Mouse (Mus musculus) forebrain, embryonic 11.5 days (tissue): ENCODE measurements around the gene Mboat1. TPM values are rescaled to one million over a fixed set of nuclear protein-coding genes. Genes with fewer than 3 reads are reported as not detected.

Experiments
- ATAC-seq: fragments of 200-750 bp; cut with Nextera tagmentation; replicated peaks from 2 replicates; pipeline ENCODE4 v1.8.0; 2017; ENCODE audit warnings: moderate TSS enrichment; ENCODE audit not compliant: low FRiP score
- DNase-seq: peaks from one replicate; pipeline ENCODE4 v3.0.0-alpha.2; 2017; ENCODE audit warnings: low spot score
- H3K27ac ChIP-seq: fragments of 300-500 bp; sonication (generic); 2 replicates; pipeline ENCODE4 v1.5.1; 2014; ENCODE audit warnings: low read depth, low read length
- H3K27me3 ChIP-seq: fragments of 300-500 bp; sonication (generic); 2 replicates; pipeline ENCODE4 v1.6.1; 2014; ENCODE audit warnings: mild to moderate bottlenecking, low read length, mixed read lengths; ENCODE audit not compliant: control insufficient read depth, insufficient read depth
- H3K36me3 ChIP-seq: fragments of 300-500 bp; sonication (generic); 2 replicates; pipeline ENCODE4 v1.6.1; 2014; ENCODE audit warnings: mild to moderate bottlenecking, low read length, moderate library complexity, mixed read lengths; ENCODE audit not compliant: control insufficient read depth, insufficient read depth
- H3K4me1 ChIP-seq: fragments of 300-500 bp; sonication (generic); replicated peaks from 2 replicates; pipeline ENCODE4 v1.6.1; 2014; ENCODE audit warnings: low read length, mixed read lengths; ENCODE audit not compliant: control insufficient read depth, insufficient read depth
- H3K4me2 ChIP-seq: fragments of 300-500 bp; sonication (generic); 2 replicates; pipeline ENCODE4 v1.6.1; 2014; ENCODE audit warnings: low read depth, mild to moderate bottlenecking, low read length, moderate library complexity, mixed read lengths; ENCODE audit not compliant: severe bottlenecking
- H3K4me3 ChIP-seq: fragments of 300-500 bp; sonication (generic); 2 replicates; pipeline ENCODE4 v1.5.1; 2014; ENCODE audit warnings: low read depth, low read length
- H3K9ac ChIP-seq: fragments of 300-500 bp; sonication (generic); 2 replicates; pipeline ENCODE4 v1.6.1; 2014; ENCODE audit warnings: low read length
- H3K9me3 ChIP-seq: fragments of 300-500 bp; sonication (generic); 2 replicates; pipeline ENCODE4 v1.6.1; 2016; ENCODE audit warnings: low read length, mixed read lengths; ENCODE audit not compliant: control insufficient read depth
- WGBS: fragments of 180-500 bp; shearing (Covaris S2); extraction: QIAGEN DNeasy Blood & Tissue Kit; methylation state at CpG from one replicate; pipeline ENCODE4 v1.1.7; 2014; 5-methylcytosine and 5-hydroxymethylcytosine counted together
- polyA plus RNA-seq: library from polyadenylated mRNA; unstranded; fragments of >200 nt; fragmentation: Nextera tagmentation; extraction: Ambion mirVana; gene quantifications from 2 replicates; pipeline ENCODE4 v1.2.1, GENCODE M21; 2014

The Mboat1 gene
- polyA plus RNA-seq, 1 experiment from 2014 or later: 6.0 TPM

DNA sequence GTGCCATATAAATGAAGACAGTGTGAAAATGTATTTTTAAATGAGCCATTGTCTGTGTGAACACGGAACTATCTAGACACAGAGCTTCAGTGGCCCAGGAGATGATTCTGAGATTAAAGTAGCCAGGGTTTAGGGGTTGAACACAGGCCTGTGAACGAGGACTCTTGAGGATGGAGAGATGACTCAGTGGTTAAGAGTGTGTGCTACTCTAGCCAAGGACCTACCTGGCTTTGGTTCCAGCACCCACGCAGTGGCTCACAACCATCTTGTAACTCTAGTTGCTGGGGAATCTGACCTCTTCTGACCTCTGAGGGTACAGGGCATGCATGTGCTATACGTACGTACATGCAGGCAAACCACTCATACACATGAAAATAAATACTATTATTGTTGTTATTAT lies 3.9 kb downstream of the Mboat1 start:
- H3K4me3 ChIP-seq: no peak overlapping the region
- no peaks in the 10 kb centered on the region for H3K4me1 ChIP-seq
- no peaks in the 10 kb centered on the region for H3K36me3 ChIP-seq
- peaks cover 7% of the 10 kb centered on the region; the same call in 1 of the 2 replicates for H3K27me3 ChIP-seq
- no peak overlapping the region for H3K4me2 ChIP-seq
- ATAC-seq: no peak
- no peak overlapping the region for H3K9ac ChIP-seq
- DNase-seq: no peak
- H3K27ac ChIP-seq: no peak overlapping the region
- 89% methylated on average over 5 of the region's 5 CpGs for WGBS
- H3K9me3 ChIP-seq: no peaks in the 10 kb centered on the region

DNA sequence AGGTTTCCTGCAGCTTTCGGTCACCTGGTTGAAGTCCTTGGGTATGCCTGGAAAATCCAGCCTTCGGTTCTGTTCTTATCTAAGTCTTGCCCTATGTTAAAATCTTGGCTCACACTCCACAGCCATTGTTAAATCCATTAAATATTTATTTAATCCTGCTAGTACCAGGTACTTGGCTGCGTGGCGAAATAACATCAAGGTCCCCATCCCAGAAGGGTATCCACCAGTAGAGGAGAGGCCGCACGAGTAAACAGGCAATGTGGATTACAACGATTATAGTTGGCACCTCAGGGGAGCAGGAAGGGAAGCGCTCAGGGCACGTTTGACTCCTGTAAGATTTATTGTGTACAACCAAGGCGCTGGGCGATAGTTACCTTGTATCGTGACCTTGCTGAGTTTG lies 4.4 kb downstream of the Mboat1 start:
- no peak overlapping the region for H3K9ac ChIP-seq
- 92% methylated on average over 12 of the region's 12 CpGs for WGBS
- H3K27ac ChIP-seq: no peak overlapping the region
- H3K27me3 ChIP-seq: peaks cover 5% of the 10 kb centered on the region; the same call in 1 of the 2 replicates
- H3K9me3 ChIP-seq: no peaks in the 10 kb centered on the region
- no peaks in the 10 kb centered on the region for H3K36me3 ChIP-seq
- ATAC-seq (no peak), DNase-seq (no peak)
- H3K4me2 ChIP-seq: no peak overlapping the region
- H3K4me3 ChIP-seq: no peak overlapping the region
- H3K4me1 ChIP-seq: no peaks in the 10 kb centered on the region

DNA sequence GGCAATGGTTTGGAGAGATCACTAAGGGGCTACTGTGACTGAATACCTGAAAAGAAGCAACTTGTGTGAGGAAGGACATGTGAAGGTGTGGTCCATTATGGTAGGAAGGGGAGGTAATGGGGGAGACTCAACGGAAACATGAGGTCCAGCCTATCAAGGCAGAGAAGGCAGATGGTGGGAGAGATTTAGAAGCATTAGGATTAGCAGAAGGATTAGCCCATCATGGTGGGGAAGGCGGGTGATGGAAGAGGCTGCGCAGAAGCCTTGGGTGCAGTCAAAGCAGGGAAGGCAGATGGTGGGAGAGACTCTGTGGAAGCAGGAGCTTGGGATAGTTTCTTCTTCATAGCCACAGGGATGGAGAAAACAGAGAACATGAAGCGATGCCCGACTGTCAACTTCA lies 5.7 kb downstream of the Mboat1 start:
- Histone ChIP-seq H3K9ac (no peak overlapping the region), H3K27me3 (peaks cover 5% of the 10 kb centered on the region; the same call in 1 of the 2 replicates), H3K36me3 (no peaks in the 10 kb centered on the region), H3K4me2 (no peak overlapping the region), H3K4me3 (no peak overlapping the region), H3K9me3 (no peaks in the 10 kb centered on the region), H3K4me1 (no peaks in the 10 kb centered on the region), H3K27ac (no peak overlapping the region)
- 97% methylated on average over 5 of the region's 5 CpGs for WGBS
- DNase-seq (no peak), ATAC-seq (no peak)

DNA sequence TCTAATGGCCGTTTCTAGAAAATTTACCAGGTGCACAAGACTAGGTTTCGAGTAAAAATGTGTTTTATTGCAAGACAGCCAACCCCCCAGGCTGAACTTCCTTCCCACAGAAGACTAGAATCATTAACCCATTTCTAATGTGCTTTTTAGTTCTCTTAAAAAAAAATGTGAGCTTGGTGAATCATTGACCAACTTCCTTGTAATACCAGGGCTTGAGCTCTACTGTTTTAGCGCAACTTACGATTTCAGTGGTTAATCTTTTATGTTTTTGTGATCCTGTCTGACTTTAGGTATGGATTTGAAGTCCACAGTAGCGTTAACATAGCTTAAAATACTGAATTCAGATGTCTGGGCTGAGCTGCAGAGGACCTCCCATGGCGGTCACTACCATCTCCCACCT lies 10.2 kb downstream of the Mboat1 start:
- Histone ChIP-seq H3K4me1 (no peaks in the 10 kb centered on the region), H3K27ac (no peak overlapping the region), H3K9me3 (no peaks in the 10 kb centered on the region), H3K4me2 (no peak overlapping the region), H3K4me3 (no peak overlapping the region), H3K36me3 (no peaks in the 10 kb centered on the region), H3K27me3 (no peaks in the 10 kb centered on the region), H3K9ac (no peak overlapping the region)
- no peak for DNase-seq
- no peak for ATAC-seq
- 90% methylated on average over 6 of the region's 6 CpGs for WGBS

DNA sequence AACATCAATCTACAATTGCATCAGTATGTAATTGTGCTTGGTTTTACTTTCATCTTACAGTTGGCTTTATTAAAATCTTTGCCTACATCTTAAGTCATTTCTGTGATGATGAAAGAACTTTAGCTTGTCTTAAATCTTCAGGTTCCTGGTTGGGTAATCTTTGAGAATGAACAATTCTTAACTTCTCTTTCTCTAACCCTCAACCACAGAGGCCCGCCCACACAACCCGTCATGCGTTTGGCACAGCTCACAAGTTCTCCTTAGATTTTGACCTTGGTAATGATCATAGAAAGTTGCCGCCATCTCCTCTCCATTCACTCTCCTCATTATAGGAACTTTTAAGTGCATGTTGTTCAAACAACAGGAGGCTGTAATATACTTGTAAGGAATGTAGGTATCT lies 18.0 kb downstream of the Mboat1 start:
- no peaks in the 10 kb centered on the region for H3K27me3 ChIP-seq
- WGBS: 92% methylated on average over 4 of the region's 4 CpGs
- H3K9me3 ChIP-seq: no peaks in the 10 kb centered on the region
- H3K27ac ChIP-seq: no peak overlapping the region
- DNase-seq (no peak), ATAC-seq (no peak)
- H3K9ac ChIP-seq: no peak overlapping the region
- no peaks in the 10 kb centered on the region for H3K4me1 ChIP-seq
- H3K36me3 ChIP-seq: no peaks in the 10 kb centered on the region
- H3K4me2 ChIP-seq: no peak overlapping the region
- H3K4me3 ChIP-seq: no peak overlapping the region

DNA sequence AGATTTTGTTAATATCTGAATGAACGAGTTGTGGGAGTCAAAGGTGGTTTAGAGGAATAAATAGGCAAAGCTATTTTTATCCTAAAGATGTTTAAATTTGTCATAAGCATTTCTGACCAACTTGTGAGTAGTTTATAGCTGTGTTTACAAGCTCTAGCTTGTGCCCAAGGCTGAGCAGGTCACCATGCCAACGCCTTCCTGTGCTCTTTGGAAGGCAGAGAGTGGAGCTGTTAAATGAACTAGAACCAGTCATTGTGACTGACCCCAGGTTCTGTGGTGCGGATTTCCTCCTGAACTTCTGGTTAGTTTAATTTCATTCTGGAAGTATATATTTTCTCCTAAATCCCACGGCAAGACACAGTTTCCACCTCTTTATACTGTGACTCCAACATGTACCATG lies 23.3 kb downstream of the Mboat1 start:
- Histone ChIP-seq H3K4me1 (no peaks in the 10 kb centered on the region), H3K36me3 (no peaks in the 10 kb centered on the region), H3K4me2 (no peak overlapping the region), H3K27me3 (no peaks in the 10 kb centered on the region), H3K27ac (no peak overlapping the region), H3K9me3 (no peaks in the 10 kb centered on the region), H3K9ac (no peak overlapping the region), H3K4me3 (no peak overlapping the region)
- DNase-seq (no peak), ATAC-seq (no peak)
- 88% methylated on average over 4 of the region's 4 CpGs for WGBS

DNA sequence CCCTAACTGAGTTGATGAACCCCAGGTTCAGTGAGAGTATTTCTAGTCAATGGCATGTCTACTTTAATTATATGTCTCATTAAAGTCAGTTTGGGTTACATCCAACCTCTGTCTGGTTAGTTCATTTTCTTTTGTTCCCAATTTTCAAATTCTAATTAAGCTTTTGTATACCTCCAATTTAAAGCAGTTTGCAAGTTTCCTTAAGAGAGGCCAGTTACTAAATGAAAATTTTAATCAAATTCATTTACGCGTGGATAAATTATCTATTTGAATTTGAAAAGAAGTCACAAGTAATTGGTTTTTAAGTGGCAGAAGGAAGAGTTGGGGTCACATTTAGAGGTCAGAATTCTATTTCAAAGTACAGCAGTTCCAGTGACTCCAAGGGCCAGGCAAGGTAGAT lies 27.2 kb downstream of the Mboat1 start:
- Histone ChIP-seq H3K4me1 (no peaks in the 10 kb centered on the region), H3K9me3 (no peaks in the 10 kb centered on the region), H3K27ac (no peak overlapping the region), H3K27me3 (no peaks in the 10 kb centered on the region), H3K36me3 (no peaks in the 10 kb centered on the region), H3K4me3 (no peak overlapping the region), H3K9ac (no peak overlapping the region), H3K4me2 (no peak overlapping the region)
- 93% methylated on average over 2 of the region's 2 CpGs for WGBS
- ATAC-seq: no peak
- DNase-seq: no peak

DNA sequence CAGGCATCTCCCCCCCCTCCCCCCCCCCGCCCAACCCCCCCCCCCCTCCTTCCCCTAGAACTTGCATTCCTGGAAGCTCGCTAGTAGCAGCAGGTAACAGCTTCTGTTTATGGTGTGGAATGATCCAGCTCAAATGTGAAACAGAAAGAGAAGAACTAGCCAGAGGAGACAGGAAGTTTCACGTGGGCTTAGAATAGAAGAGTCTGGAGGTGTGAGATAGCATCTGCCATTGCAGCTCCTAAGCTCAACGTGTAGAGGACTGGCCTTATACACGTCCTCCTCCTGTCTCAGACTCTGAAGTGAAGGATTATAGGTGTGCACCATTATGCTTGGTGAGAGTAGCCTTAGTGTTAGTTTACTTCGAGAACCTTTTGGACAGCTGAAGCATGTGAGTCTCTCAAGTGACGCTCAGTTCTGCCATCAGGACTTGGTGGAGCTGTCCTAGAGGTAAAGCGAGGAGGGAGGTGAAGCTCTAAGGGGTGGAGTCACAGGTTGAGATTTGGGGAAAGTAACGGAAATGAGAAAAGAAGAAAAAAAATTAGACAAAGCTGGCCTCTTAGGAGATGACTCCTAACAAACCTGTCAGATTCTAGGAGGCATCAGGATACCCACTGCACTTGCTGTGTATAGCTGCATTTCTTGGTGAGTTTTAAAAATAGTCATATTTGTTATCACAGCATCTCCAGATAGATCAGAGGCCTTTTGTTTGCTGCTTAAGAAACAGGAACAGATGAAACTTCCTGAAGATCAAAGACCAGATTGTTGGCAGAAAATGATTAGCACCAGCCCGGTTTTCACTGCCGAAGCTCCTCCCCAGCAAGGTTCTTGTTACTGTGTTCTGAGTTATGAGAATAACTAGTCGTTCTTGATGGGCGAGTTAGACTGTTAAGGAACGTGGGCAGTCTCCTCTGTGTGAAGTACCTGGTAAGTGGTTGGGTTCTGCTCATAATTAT lies 30.1 kb downstream of the Mboat1 start:
- WGBS: 83% methylated on average over 12 of the region's 14 CpGs
- H3K36me3 ChIP-seq: no peaks in the 10 kb centered on the region

DNA sequence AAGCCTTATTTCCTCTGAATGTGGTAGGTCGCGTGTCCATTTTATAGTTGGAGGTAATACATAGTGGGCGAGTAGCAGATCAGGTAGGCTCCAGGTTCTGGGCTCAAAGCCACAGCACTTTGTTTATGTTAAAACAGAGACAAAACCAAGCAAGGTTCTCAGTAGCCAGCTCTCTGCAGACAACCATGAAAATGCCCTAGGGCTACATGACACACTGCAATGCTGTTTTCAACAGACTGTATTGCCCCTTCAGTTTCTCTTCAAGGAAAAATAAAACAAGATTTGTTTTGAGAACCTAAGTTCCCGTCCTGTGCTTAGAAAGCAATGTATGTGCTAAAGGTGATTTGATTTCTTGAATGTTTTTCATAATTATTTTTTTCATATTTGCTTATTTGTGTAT lies 31.2 kb downstream of the Mboat1 start:
- Histone ChIP-seq H3K36me3 (no peaks in the 10 kb centered on the region), H3K4me2 (no peak overlapping the region), H3K27me3 (no peaks in the 10 kb centered on the region), H3K27ac (no peak overlapping the region), H3K4me1 (no peaks in the 10 kb centered on the region), H3K9ac (no peak overlapping the region), H3K4me3 (no peak overlapping the region), H3K9me3 (no peaks in the 10 kb centered on the region)
- 89% methylated on average over 4 of the region's 4 CpGs for WGBS
- ATAC-seq (no peak), DNase-seq (no peak)

More for the DNA sequence above, 30.1 kb downstream of the Mboat1 start:
- H3K4me1 ChIP-seq: no peaks in the 10 kb centered on the region
- no peak for ATAC-seq
- no peak for DNase-seq
- H3K9me3 ChIP-seq: no peaks in the 10 kb centered on the region
- no peak overlapping the region for H3K4me2 ChIP-seq
- no peaks in the 10 kb centered on the region for H3K27me3 ChIP-seq
- H3K27ac ChIP-seq: no peak overlapping the region
- H3K4me3 ChIP-seq: no peak overlapping the region
- H3K9ac ChIP-seq: no peak overlapping the region
